Mouse (Mus musculus) kidney, adult 9 months (tissue): ENCODE data around the gene Sgsm2.

ENCODE experiments used
- DNase-seq: peaks from one replicate; pipeline ENCODE4 v3.0.0; 2022

Gene Sgsm2

GRCm38 (mm10) chr11:74880999-74881398 lies 15.9 kb downstream of the Sgsm2 start:
- DNase-seq, result no peak

- peak; percentile 46 for DNase-seq
These were observed 20.1 kb downstream of the Sgsm2 start for GRCm38 (mm10) chr11:74876801-74877200.

- DNase-seq, result no peak
These were observed 22.2 kb downstream of the Sgsm2 start for GRCm38 (mm10) chr11:74874630-74875029.

GRCm38 (mm10) chr11:74870991-74871622 lies 25.8 kb downstream of the Sgsm2 start:
- DNase-seq, result no peak

- DNase-seq, result peak; percentile 27
These were observed 26.3 kb downstream of the Sgsm2 start for GRCm38 (mm10) chr11:74870544-74870943.

- DNase-seq, result no peak
These were observed 27.3 kb downstream of the Sgsm2 start for GRCm38 (mm10) chr11:74869603-74870002.

- DNase-seq, result no peak
These were observed 28.7 kb downstream of the Sgsm2 start for GRCm38 (mm10) chr11:74868046-74868760.

- DNase-seq, result peak; percentile 87
These were observed 29.7 kb downstream of the Sgsm2 start for GRCm38 (mm10) chr11:74867181-74867580.

GRCm38 (mm10) chr11:74866640-74867039 lies 30.2 kb downstream of the Sgsm2 start:
- DNase-seq, result no peak

- no peak for DNase-seq
These were observed 31.6 kb downstream of the Sgsm2 start for GRCm38 (mm10) chr11:74865252-74865651.

GRCm38 (mm10) chr11:74864421-74864820 lies 32.4 kb downstream of the Sgsm2 start:
- no peak for DNase-seq

- no peak for DNase-seq
These were observed 33.4 kb downstream of the Sgsm2 start for GRCm38 (mm10) chr11:74863471-74863870.

GRCm38 (mm10) chr11:74862129-74862528 lies 34.7 kb downstream of the Sgsm2 start:
- DNase-seq, result no peak

- DNase-seq, result no peak
These were observed 39.1 kb downstream of the Sgsm2 start for GRCm38 (mm10) chr11:74857756-74858155.

- DNase-seq, result peak; percentile 89
These were observed 45.7 kb downstream of the Sgsm2 start for GRCm38 (mm10) chr11:74850998-74851661.

GRCm38 (mm10) chr11:74847919-74848521 lies 48.8 kb downstream of the Sgsm2 start:
- peak; percentile 92 for DNase-seq

- DNase-seq, result no peak
These were observed 51.1 kb downstream of the Sgsm2 start for GRCm38 (mm10) chr11:74845784-74846183.

GRCm38 (mm10) chr11:74843761-74844160 lies 53.1 kb downstream of the Sgsm2 start:
- no peak for DNase-seq

GRCm38 (mm10) chr11:74843435-74843714 lies 53.5 kb downstream of the Sgsm2 start:
- no peak for DNase-seq

- no peak for DNase-seq
These were observed 54.0 kb downstream of the Sgsm2 start for GRCm38 (mm10) chr11:74842656-74843434.

- peak; percentile 46 for DNase-seq
These were observed 54.8 kb downstream of the Sgsm2 start for GRCm38 (mm10) chr11:74842045-74842444.

- DNase-seq, result peak; percentile 92
These were observed 55.5 kb downstream of the Sgsm2 start for GRCm38 (mm10) chr11:74841366-74841765.

GRCm38 (mm10) chr11:74840739-74841138 lies 56.1 kb downstream of the Sgsm2 start:
- DNase-seq, result peak; percentile 35
